Mouse (Mus musculus) cerebellum, adult 2 months (tissue): Measurements from ENCODE around the gene Klhl10. TPM values are rescaled to one million over a fixed set of nuclear protein-coding genes. Genes with fewer than 3 reads are reported as not detected.

Experiments
- DNase-seq, 2 experiments: peaks; one replicate each; pipeline ENCODE4 v3.0.0; 2021
- H3K27ac ChIP-seq: fragments of 200-500 bp; 2 replicates; pipeline ENCODE4 v1.5.1; 2012; ENCODE audit warnings: low read length, control low read depth, inconsistent platforms; ENCODE audit not compliant: insufficient read depth
- H3K27me3 ChIP-seq: fragments of 200-500 bp; 2 replicates; pipeline ENCODE4 v1.6.1; 2012; ENCODE audit warnings: inconsistent platforms, mild to moderate bottlenecking, low read length, moderate library complexity; ENCODE audit not compliant: control insufficient read depth, insufficient read depth
- H3K4me1 ChIP-seq: fragments of 200-500 bp; 2 replicates; pipeline ENCODE4 v1.6.1; 2011; ENCODE audit warnings: low read length; ENCODE audit not compliant: control insufficient read depth, insufficient read depth
- H3K4me3 ChIP-seq: fragments of 200-500 bp; replicated peaks from 2 replicates; pipeline ENCODE3; 2011; ENCODE audit warnings: mild to moderate bottlenecking, low read depth, low read length, control low read depth; ENCODE audit not compliant: insufficient read depth
- CTCF ChIP-seq: fragments of 200-500 bp; IDR thresholded peaks from 2 replicates; pipeline ENCODE4 v1.5.1; 2011; ENCODE audit warnings: low read depth, mild to moderate bottlenecking, control low read depth, low read length, moderate library complexity, borderline replicate concordance; ENCODE audit not compliant: insufficient read depth
- POLR2A ChIP-seq: fragments of 200-500 bp; IDR thresholded peaks from 2 replicates; pipeline ENCODE4 v1.6.1; 2011; ENCODE audit warnings: low read length, control low read depth, borderline replicate concordance; ENCODE audit not compliant: insufficient read depth
- WGBS: fragments of 180-500 bp; shearing (Covaris S2); methylation state at CpG from one replicate; pipeline ENCODE4 v1.1.7; 2018; 5-methylcytosine and 5-hydroxymethylcytosine counted together
- polyA plus RNA-seq: library from polyadenylated mRNA; depleted of rRNA; stranded (reverse); fragments of >200 nt; gene quantifications from 2 replicates; pipeline ENCODE4 v1.2.3, GENCODE M21; 2012

Gene Klhl10
- polyA plus RNA-seq, 1 experiment, result 0.46 TPM

GRCm38 (mm10) chr11:100411736-100412135 lies 30.0 kb upstream of the Klhl10 start:
- no peaks in the 10 kb centered on the region for H3K27me3 ChIP-seq
- no peak for DNase-seq
- H3K4me3 ChIP-seq, result no peak overlapping the region
- 93% methylated on average over 11 of the region's 11 CpGs for WGBS
- TF ChIP-seq CTCF, result no peak
- no peak for TF ChIP-seq POLR2A
- no peak overlapping the region for H3K27ac ChIP-seq
- peaks cover 38% of the 10 kb centered on the region for H3K4me1 ChIP-seq

GRCm38 (mm10) chr11:100413541-100413940 lies 28.2 kb upstream of the Klhl10 start:
- Histone ChIP-seq H3K4me3 (peak overlapping the region; percentile 52), H3K27ac (no peak overlapping the region), H3K27me3 (no peaks in the 10 kb centered on the region), H3K4me1 (peaks cover 23% of the 10 kb centered on the region)
- no peak for DNase-seq
- WGBS, result 89% methylated on average over 11 of the region's 11 CpGs
- TF ChIP-seq CTCF, result no peak
- TF ChIP-seq POLR2A, result no peak

- H3K27me3 ChIP-seq, result no peaks in the 10 kb centered on the region
- TF ChIP-seq POLR2A, result no peak
- peak; percentile 71 for TF ChIP-seq CTCF
- DNase-seq, result peak; percentile 88 to 90
- no peak within 1 kb of the TSS for H3K27ac ChIP-seq
- H3K4me3 ChIP-seq, result peak within 1 kb of the TSS; percentile 52
- 4% methylated on average over 92 of the region's 93 CpGs for WGBS
- H3K4me1 ChIP-seq, result peaks cover 16% of the 10 kb centered on the region
Measured at GRCm38 (mm10) chr11:100414021-100414913, 27.4 kb upstream of the Klhl10 start, which contains the start of gene P3h4. TSS of gene P3h4 (minus strand) at chr11:100414836.

- Histone ChIP-seq H3K4me3 (peak within 1 kb of the TSS; percentile 52), H3K27me3 (no peaks in the 10 kb centered on the region), H3K27ac (no peak within 1 kb of the TSS), H3K4me1 (peaks cover 9% of the 10 kb centered on the region; the same call in 1 of the 2 replicates)
- TF ChIP-seq CTCF, result no peak
- TF ChIP-seq POLR2A, result no peak
- no peak for DNase-seq
- 7% methylated on average over 30 of the region's 31 CpGs for whole genome bisulfite sequencing
Measured at GRCm38 (mm10) chr11:100414914-100415822, 26.5 kb upstream of the Klhl10 start, which contains the start of gene Fkbp10. TSS of gene Fkbp10 (plus strand) at chr11:100415697.

- Histone ChIP-seq H3K4me1 (peaks cover 2% of the 10 kb centered on the region; the same call in 1 of the 2 replicates), H3K27me3 (no peaks in the 10 kb centered on the region), H3K27ac (no peak overlapping the region), H3K4me3 (no peak overlapping the region)
- TF ChIP-seq POLR2A (no peak), CTCF (no peak)
- no peak for DNase-seq
- WGBS, result 37% methylated on average over 8 of the region's 8 CpGs
Measured at GRCm38 (mm10) chr11:100421537-100421936, 20.2 kb upstream of the Klhl10 start.

GRCm38 (mm10) chr11:100423836-100424235 lies 17.9 kb upstream of the Klhl10 start:
- no peak for TF ChIP-seq POLR2A
- TF ChIP-seq CTCF, result no peak
- WGBS, result 91% methylated on average over 7 of the region's 7 CpGs
- no peak overlapping the region for H3K4me3 ChIP-seq
- H3K27me3 ChIP-seq, result no peaks in the 10 kb centered on the region
- DNase-seq, result no peak
- no peak overlapping the region for H3K27ac ChIP-seq
- H3K4me1 ChIP-seq, result peaks cover 8% of the 10 kb centered on the region; the same call in 1 of the 2 replicates

GRCm38 (mm10) chr11:100425851-100426250 lies 15.9 kb upstream of the Klhl10 start:
- WGBS, result 32% methylated on average over 7 of the region's 7 CpGs
- DNase-seq, result peak; percentile 73 to 80
- H3K4me1 ChIP-seq, result peaks cover 24% of the 10 kb centered on the region

More at GRCm38 (mm10) chr11:100425851-100426250, 15.9 kb upstream of the Klhl10 start:
- Histone ChIP-seq H3K4me3 (no peak overlapping the region), H3K27ac (no peak overlapping the region), H3K27me3 (no peaks in the 10 kb centered on the region)
- TF ChIP-seq CTCF, result peak; percentile 84
- TF ChIP-seq POLR2A, result no peak
